Mouse (Mus musculus) ZHBTc4 (cell line): ENCODE results near the gene Trim71.

ENCODE experiments used
- DNase-seq: peaks from one replicate; pipeline ENCODE4 v3.0.0-alpha.2; 2011; ENCODE audit warnings: low read depth, low spot score

Trim71 gene

DNA sequence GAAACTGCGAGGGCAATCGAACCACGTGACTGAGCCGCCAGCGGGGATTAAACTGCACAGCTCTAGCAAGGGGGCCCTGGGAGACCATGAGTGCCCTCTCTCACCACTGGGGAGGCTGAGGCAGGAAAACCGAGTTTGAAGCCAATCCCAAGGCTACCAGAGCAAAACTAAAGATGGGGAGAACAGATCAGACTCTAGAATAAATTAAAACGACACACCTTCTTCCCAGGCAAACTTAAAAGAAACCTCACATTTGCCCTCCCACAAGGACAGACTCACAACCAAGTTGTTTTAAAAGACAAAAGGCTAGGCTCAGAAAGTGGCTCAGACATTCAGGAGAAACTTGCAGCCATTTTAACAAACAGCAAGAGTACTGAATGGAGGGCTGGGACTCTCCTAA, 7.1 kb downstream of the Trim71 start:
- peak; percentile 84 for DNase-seq

DNA sequence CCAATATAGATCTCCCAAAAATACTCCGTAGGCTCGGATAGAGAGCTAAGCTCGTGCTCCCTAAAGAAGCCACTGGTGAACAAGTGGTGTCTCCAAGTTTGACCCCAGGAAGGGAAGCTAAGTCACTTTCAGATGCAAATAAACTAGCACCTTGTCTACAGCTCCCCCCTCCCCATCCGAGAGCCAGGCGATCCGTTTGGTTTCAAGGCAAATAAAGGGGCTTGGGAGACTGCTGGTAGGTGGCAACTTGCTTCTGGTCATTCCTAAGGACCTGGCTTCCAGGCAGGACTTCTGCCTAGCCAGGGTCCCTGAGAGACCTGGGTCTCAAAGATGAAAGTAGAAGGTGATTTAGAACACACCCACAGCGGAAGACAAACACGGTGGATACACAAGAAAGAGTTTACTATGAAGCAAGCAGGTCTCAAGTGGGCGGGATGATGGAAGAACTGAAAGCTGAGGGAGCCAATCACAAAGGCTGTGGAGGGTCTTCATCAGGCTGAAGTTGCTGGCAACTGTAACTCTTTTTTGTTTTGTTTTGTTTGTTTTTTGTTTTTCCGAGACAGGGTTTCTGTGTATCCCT, 7.8 kb downstream of the Trim71 start:
- peak; percentile 78 for DNase-seq

DNA sequence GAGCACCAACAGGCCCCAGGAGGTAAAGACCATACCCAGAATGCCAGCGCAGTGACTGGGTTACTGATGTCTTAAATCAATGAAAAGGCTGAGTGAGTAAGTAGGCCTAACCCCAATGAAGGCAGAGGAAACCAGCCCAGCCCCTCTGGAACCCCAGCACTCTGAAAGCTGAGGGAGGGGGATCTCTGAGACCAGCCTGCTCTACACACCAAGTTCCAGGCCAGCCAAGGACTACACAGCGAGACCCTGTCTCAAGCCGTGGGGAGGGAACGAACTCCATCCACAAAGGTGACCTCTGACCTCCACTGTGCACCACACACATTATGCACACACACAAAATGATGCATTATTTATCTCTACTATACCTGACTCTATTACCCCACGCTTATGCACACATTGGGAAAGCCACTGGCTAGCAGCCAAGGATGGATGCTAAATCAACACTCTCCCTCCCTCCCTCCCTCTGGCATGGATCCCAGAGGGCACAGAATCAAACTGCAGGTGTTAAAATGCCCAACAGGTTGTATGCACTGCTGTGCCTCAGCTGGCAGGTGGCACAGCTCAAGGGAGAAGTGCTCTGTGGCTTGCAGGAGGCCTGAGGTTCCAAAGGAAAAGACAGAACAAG, 9.7 kb downstream of the Trim71 start:
- no peak for DNase-seq

- DNase-seq, result peak; percentile 81
Measured at GRCm38 (mm10) chr9:114553828-114554227, 10.3 kb downstream of the Trim71 start.

DNA sequence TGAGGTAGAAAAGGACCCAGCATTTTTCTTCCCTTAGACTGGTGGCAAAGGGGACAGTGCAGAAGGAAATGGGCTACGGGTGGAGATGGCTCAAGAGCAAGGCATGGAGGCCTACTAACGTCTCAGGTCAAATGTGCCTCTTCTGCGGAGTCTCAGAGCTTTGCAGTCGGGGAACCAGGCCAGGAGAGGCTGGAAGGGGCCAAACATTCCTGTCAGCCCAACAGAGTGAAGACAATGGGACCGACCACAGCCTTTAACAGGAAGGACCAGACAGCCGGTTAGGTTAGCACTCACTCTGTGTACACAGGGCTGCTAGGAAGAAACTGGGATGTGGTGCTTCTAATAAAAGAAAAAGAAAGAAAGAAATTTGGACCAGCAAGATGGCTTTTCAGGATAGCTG, 14.1 kb downstream of the Trim71 start:
- DNase-seq, result peak; percentile 37

GRCm38 (mm10) chr9:114549117-114549516, 15.1 kb downstream of the Trim71 start:
- peak; percentile 92 for DNase-seq

GRCm38 (mm10) chr9:114548496-114548895, 15.7 kb downstream of the Trim71 start:
- DNase-seq, result no peak

DNA sequence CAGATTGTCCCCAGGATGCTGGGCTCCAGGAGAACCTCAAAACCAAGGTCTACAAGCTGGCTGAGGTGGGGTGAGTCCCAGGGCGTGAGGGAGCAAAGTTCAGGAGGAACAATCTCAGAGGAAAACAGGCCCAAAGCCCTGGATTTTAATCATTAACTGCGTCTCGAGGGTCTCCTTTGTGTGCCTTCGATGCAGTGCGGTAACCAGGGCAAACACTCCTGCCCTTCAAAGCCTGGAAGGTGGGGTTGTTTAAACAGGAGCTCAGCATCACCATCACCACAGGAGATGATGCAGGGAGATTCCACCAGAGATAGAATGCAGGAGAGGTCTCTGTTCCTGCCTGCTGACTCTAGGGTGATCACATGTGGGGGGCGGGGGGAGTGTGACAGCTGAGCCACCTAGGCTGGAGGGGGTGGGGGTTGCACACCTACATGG, 16.5 kb downstream of the Trim71 start:
- peak; percentile 69 for DNase-seq

- peak; percentile 81 for DNase-seq
Measured at GRCm38 (mm10) chr9:114546765-114547164, 17.4 kb downstream of the Trim71 start.

GRCm38 (mm10) chr9:114544754-114545393, 19.3 kb downstream of the Trim71 start:
- no peak for DNase-seq

- no peak for DNase-seq
Measured at GRCm38 (mm10) chr9:114543882-114544753, 20.1 kb downstream of the Trim71 start.

- peak; percentile 69 for DNase-seq
Measured at GRCm38 (mm10) chr9:114541279-114541741, 22.9 kb downstream of the Trim71 start.

DNA sequence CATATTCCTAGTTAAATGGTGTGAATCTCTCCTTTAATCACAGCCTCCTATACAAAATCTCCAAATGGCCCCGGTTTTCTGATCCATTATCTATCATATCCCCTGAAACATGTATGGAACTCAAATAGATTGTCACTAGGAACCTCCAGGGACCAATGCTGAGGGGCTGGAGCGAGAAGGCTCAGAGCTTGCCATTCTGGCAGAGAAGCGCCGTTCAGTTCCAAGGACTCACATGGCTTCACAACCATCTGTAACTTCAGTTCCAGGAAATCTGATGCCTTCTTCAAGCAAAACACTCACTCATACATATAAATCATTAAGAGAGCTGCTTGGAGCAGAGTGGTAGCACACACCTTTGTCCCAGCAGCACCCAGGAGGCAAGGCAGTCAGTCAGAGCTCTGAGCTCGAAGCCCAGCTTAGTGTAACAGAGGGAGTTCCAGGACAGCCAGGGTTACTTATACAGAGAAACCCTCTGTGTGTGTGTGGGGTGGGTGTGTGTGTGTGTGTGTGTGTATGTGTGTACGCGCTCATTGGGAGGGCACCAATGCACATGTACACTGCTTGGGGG, 25.1 kb downstream of the Trim71 start:
- DNase-seq, result no peak

- peak; percentile 56 for DNase-seq
Measured at GRCm38 (mm10) chr9:114536628-114537027, 27.5 kb downstream of the Trim71 start.

GRCm38 (mm10) chr9:114534747-114535517, 29.2 kb downstream of the Trim71 start:
- peak; percentile 61 for DNase-seq

DNA sequence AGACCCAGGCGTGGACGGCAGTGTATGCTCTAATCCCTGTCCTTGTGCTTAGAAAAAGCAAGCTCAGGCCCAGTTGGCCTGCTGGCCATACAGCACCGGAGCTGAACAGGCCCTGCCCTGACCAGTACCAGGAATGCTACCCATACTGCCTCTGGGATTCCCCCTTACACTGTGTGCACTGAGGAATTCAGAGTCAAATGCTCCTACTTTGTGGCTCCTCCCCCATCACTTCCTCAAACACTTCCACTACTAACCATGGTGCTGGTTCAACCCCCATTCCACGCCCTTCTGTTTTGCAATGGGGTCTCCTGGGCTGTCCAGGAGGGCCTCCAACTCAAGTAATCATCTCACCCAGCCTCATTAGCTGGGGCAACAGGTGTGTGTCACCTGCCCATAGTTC, 30.3 kb downstream of the Trim71 start:
- DNase-seq, result peak; percentile 89

DNA sequence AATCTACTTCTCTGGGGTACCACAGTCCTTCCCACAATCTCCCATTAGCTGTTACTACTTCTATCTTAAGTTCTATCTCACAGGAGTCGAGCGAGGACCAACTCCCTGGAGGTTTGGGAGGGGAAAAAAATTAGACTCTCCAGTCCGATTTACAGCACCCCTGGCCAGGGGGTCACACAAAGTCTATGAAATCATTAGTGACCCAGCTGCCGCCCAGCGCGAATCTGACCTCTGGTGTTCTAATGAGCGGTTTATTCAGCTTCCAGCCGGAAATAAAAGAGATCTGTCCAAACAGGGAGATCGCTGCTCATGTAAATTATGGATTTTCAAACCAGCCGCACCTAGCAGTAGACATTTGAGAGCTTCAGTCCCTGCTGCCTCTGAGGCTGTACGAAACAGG, 32.9 kb downstream of the Trim71 start:
- DNase-seq, result no peak

GRCm38 (mm10) chr9:114528680-114529048, 35.5 kb downstream of the Trim71 start:
- no peak for DNase-seq

GRCm38 (mm10) chr9:114527992-114528679, 36.0 kb downstream of the Trim71 start:
- DNase-seq, result peak; percentile 98

DNA sequence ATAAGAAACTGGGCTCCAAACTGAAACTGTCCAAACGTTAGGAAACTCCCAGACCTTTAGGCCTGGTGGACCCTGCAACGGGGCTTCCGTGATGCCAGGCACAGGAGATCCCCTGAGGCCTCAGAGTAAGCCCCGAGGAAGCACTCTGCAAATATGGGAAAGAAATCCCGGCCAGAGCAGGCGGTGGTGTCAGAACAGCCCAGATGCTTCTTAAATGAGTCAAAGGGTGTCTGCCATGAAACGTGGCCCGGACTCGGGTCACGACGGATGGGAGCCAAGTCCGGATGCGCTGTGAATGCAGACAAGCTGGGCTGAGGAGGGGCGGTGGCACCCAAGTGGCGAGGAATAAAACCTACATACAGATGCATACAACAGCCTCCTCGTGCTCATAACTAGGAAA, 37.1 kb downstream of the Trim71 start:
- DNase-seq, result peak; percentile 94
